Mouse (Mus musculus): ENCODE measurements at regions not wholly inside any gene's neighbourhood (a gene's known extent, or its start where the extent isn't known, plus 50 kb on each side); places are given as distances from the start of the nearest gene placed in this dataset.

DNA sequence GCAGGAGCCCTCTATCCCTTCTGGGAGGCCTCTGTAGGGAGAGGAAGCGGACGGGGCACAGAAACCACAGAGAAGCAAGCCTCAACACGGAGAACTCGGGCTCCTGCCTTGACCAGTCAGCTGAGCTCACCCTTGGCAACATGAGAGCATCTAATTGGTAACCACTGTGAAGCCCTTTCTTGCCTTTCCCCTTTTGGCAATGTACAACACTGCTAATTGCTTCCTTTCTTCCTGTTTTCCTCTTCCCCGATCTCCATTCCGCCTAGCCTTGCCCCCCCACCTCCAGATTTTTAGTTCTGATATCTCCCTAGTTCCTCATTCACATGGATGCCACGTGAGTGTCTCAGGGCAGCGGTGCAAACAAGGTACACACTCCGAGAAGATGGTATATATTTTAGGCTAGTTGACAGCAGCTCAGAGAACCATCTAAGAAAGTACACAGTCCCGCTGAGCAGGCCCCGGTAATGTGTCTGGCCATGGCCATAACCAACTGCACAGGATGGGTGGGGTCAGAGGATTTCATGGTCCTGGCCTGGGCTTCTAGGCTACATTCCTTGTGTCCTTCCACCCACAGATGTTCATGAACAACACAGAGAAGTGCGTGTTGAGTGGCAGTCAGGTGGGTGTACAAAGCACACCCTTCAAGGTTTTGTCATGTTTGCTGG is 103.4 kb downstream of the Cxcl12 start:
- H3K36me3 ChIP-seq (replicated peaks in 1 of 2; ENCODE audit: control insufficient read depth in 1 of 2, insufficient read depth in 1 of 2, low read length in 1 of 2): no peaks in the 10 kb centered on the region
- no peak overlapping the region for H3K27ac ChIP-seq (ENCODE audit: insufficient read depth, low read depth)
- no peaks in the 10 kb centered on the region for H3K79me2 ChIP-seq (replicated peaks; ENCODE audit: control insufficient read depth, extremely low read depth, insufficient read depth, poor library complexity, severe bottlenecking)
- H3K4me3 ChIP-seq (replicated peaks in 1 of 3; ENCODE audit: low read depth in 2 of 3, low read length in 2 of 3, poor library complexity in 1 of 3): no peak overlapping the region
- in situ Hi-C loops (cut with MboI; ENCODE audit: low pct_ligation_motif_present, low pct_unique_long_range_greater_than_20kb, low sequenced_read_pairs) (no loop called here), dilution Hi-C loops (cut with MboI; ENCODE audit: extremely low pct_ligation_motif_present, extremely low pct_unique_long_range_greater_than_20kb, low sequenced_read_pairs) (no loop called here)
- no peak for TF ChIP-seq KAT2A (IDR thresholded peaks at IDR 0.05; ENCODE audit: insufficient replicate concordance, low read length)
- TF ChIP-seq HCFC1 (IDR thresholded peaks at IDR 0.05; ENCODE audit: low read depth, low read length): no peak
- no peak for TF ChIP-seq ETS1 (conservative IDR thresholded peaks at IDR 0.05; ENCODE audit: low read depth, low read length)
- TF ChIP-seq GABPA (IDR thresholded peaks at IDR 0.05; ENCODE audit: insufficient replicate concordance, low read depth, low read length): no peak
- TF ChIP-seq ZKSCAN1 (IDR thresholded peaks at IDR 0.05; ENCODE audit: borderline replicate concordance, low read depth, low read length): no peak
- no peak for TF ChIP-seq MAZ (IDR thresholded peaks at IDR 0.05; ENCODE audit: low read depth, low read length)
- no peak for TF ChIP-seq EP300 (IDR thresholded peaks at IDR 0.05; ENCODE audit: low read length)
- no peak for TF ChIP-seq USF2 (conservative IDR thresholded peaks at IDR 0.05; ENCODE audit: low read depth, low read length)
- H3K27me3 ChIP-seq (replicated peaks): no peaks in the 10 kb centered on the region
- no peak for DNase-seq (ENCODE audit: extremely low read depth)
- H3K4me1 ChIP-seq (ENCODE audit: control insufficient read depth in 1 of 2, insufficient read depth in 2 of 2): peaks cover 5 to 44% of the 10 kb centered on the region in 2 experiments
- no peaks in the 10 kb centered on the region for H3K9me3 ChIP-seq (replicated peaks; ENCODE audit: low read length)
- no peak overlapping the region for H3K9ac ChIP-seq (ENCODE audit: insufficient read depth, low read depth)
- no peak overlapping the region for H3K4me2 ChIP-seq (ENCODE audit: insufficient read depth, low read depth, poor library complexity, severe bottlenecking)

DNA sequence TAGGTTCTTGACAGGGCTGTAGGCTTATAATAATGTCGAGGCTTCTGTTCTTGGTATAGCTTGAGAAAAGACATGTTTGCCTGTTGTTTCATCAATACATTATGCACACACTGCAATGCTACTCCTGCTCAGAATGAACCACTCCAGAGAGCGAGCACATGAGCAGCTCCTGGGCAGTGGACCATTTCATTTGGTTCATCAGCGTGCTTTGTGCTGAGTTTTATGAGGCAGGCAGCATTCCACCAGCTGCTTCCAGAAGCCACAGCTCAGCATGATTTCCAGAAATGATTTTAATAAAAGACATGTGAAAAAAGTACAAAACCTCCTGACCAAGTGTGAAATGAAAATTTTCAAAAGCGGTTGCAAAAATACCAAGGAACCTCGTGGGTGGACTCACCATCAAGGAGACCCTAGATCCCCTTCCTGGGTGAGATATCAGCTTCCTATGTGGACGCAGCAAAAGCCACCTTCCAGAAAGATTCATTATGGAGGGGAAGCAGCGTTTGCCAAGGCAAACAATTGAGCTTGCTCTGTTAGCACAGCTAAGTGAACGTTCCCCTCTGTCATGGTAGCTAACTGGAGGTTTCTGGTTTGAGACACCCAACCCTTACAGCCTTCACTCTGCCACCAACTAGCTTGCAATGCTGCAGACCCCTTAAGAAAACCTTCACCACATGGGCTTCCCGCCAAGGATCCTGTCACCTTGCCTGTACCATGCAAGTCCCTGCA is 104.1 kb downstream of the Cxcl12 start:
- Histone ChIP-seq H3K27ac (ENCODE audit: insufficient read depth, low read depth) (no peak overlapping the region), H3K4me1 (ENCODE audit: control insufficient read depth in 1 of 2, insufficient read depth in 2 of 2) (peaks cover 5 to 42% of the 10 kb centered on the region in 2 experiments), H3K4me3 (replicated peaks in 1 of 3; ENCODE audit: low read depth in 2 of 3, low read length in 2 of 3, poor library complexity in 1 of 3) (no peak overlapping the region), H3K27me3 (replicated peaks) (no peaks in the 10 kb centered on the region), H3K9me3 (replicated peaks; ENCODE audit: low read length) (no peaks in the 10 kb centered on the region), H3K36me3 (replicated peaks in 1 of 2; ENCODE audit: control insufficient read depth in 1 of 2, insufficient read depth in 1 of 2, low read length in 1 of 2) (no peaks in the 10 kb centered on the region), H3K79me2 (replicated peaks; ENCODE audit: control insufficient read depth, extremely low read depth, insufficient read depth, poor library complexity, severe bottlenecking) (no peaks in the 10 kb centered on the region), H3K9ac (ENCODE audit: insufficient read depth, low read depth) (no peak overlapping the region), H3K4me2 (ENCODE audit: insufficient read depth, low read depth, poor library complexity, severe bottlenecking) (no peak overlapping the region)
- dilution Hi-C loops (cut with MboI; ENCODE audit: extremely low pct_ligation_motif_present, extremely low pct_unique_long_range_greater_than_20kb, low sequenced_read_pairs) (no loop called here), in situ Hi-C loops (cut with MboI; ENCODE audit: low pct_ligation_motif_present, low pct_unique_long_range_greater_than_20kb, low sequenced_read_pairs) (no loop called here)
- TF ChIP-seq MAFK (IDR thresholded peaks at IDR 0.05; ENCODE audit: insufficient replicate concordance, low read length) (no peak), E2F4 (IDR thresholded peaks at IDR 0.05; ENCODE audit: insufficient replicate concordance, low read depth, low read length) (no peak), CHD1 (IDR thresholded peaks at IDR 0.05; ENCODE audit: low read depth, low read length) (no peak), TCF12 (IDR thresholded peaks at IDR 0.05; ENCODE audit: low read depth, low read length) (no peak), JUN (IDR thresholded peaks at IDR 0.05; ENCODE audit: insufficient read depth, low read depth, low read length) (no peak), SMC3 (IDR thresholded peaks at IDR 0.05; ENCODE audit: low read depth, low read length) (no peak), MEF2A (IDR thresholded peaks at IDR 0.05; ENCODE audit: borderline replicate concordance, low read depth, low read length) (no peak), CHD2 (IDR thresholded peaks at IDR 0.05; ENCODE audit: low read length) (no peak), USF1 (IDR thresholded peaks at IDR 0.05; ENCODE audit: low read depth, low read length) (no peak), BHLHE40 (IDR thresholded peaks at IDR 0.05; ENCODE audit: low read depth, low read length) (no peak), USF2 (conservative IDR thresholded peaks at IDR 0.05; ENCODE audit: low read depth, low read length) (no peak), RAD21 (IDR thresholded peaks at IDR 0.05; ENCODE audit: low read depth, low read length) (no peak), GABPA (IDR thresholded peaks at IDR 0.05; ENCODE audit: insufficient replicate concordance, low read depth, low read length) (no peak), ZMIZ1 (IDR thresholded peaks at IDR 0.05; ENCODE audit: low read depth, low read length) (no peak), ELF1 (IDR thresholded peaks at IDR 0.05; ENCODE audit: low read depth, low read length) (no peak), EP300 (IDR thresholded peaks at IDR 0.05; ENCODE audit: low read length) (no peak)
- DNase-seq (ENCODE audit: extremely low read depth): no peak
